Mouse (Mus musculus): Measurements from ENCODE around the gene Zc3h10.
A peak's percentile ranks its signal among the peaks of the same experiment; 100 is the strongest.

DNA sequence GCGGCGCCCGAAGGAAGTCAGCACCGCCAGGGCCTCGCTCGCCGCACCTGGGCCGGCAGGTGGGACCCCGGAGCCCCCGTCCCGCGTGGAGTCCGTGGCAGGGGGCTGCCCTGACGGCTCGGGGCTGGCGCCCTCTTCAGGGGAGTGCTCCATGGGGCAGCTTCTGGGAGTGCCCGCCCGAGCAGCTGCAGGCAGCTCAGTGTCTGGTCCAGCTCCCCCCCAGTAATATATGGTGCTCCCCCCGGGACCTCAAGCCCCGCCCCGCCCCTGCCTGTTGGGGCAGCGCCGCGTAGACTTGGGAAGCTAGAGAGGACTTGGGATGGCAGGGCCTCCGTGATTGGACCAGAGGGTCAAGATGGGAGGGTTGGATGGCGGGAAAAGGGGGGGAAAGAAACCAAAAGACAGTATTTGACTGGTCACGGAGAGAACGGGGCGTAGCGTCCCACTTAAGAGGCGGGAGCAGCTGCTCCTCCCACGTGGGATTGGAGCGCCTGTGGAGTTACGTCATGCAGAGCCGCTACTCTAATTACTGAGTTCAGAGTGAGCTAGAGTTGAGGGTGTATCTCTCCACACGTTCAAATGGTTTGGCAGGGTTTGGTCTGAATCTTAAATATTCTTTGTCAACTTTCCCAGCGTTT lies 21.8 kb downstream of the Zc3h10 start, which contains the start of gene Esyt1:
- no peak for TF ChIP-seq EP300 (optimal IDR thresholded peaks at IDR 0.05)
- TF ChIP-seq CTCF (IDR thresholded peaks at IDR 0.05; ENCODE audit: low read depth), result peak; percentile 70

Data from stomach, postnatal 0 days (tissue).